Mouse (Mus musculus): ENCODE data around the gene Arid3a.

DNA sequence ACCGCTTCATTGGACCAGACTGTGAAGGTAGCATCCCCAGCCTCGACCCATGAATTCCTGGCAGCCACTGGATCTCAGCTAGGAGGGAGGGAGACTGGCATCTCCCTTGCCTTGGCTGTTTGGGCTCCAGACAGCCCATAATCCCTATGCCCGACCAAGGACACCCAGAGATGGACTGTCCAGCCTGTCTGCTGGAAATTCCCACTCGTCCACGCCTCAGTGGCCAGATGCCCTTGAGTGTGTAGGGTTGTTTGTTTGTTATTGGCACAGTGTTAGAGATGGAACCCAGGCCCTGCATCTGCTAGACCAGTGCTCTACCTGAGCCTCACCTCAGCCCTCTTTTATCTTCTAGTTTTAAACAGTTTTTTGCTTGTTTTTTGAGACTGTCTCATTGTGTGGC is 38.5 kb downstream of the Arid3a start:
- TF ChIP-seq POLR2A (IDR thresholded peaks at IDR 0.05; ENCODE audit: borderline replicate concordance, low read depth, low read length) (no peak), CTCF (IDR thresholded peaks at IDR 0.05; ENCODE audit: low read depth, low read length) (no peak)

Measured in bone marrow macrophage, adult 2 months (primary cell).